Mouse (Mus musculus): ENCODE measurements around the gene Cdca4. TPM values are rescaled to one million over a fixed set of nuclear protein-coding genes. Genes with fewer than 3 reads are reported as not detected.
A peak's percentile ranks its signal among the peaks of the same experiment; 100 is the strongest.
"Not testable (repeated sequence)": the region's sequence is repeated elsewhere in the genome, so short reads cannot be mapped to it uniquely, and the experiment has no call there.

Gene Cdca4
- total RNA-seq, 4 experiments from 2014 or later, result 5.6 to 6.5 (median 6.2) TPM

- no peak for DNase-seq (ENCODE audit: low spot score)
Measured at GRCm38 (mm10) chr12:112857021-112857925, 28.1 kb upstream of the Cdca4 start.

- DNase-seq (ENCODE audit: low spot score), result no peak
Measured at GRCm38 (mm10) chr12:112856338-112856737, 27.1 kb upstream of the Cdca4 start.

- no peak for DNase-seq (ENCODE audit: low spot score)
Measured at GRCm38 (mm10) chr12:112854610-112855333, 25.5 kb upstream of the Cdca4 start.

GRCm38 (mm10) chr12:112853050-112853729 lies 24.0 kb upstream of the Cdca4 start:
- no peak for DNase-seq (ENCODE audit: low spot score)

GRCm38 (mm10) chr12:112851116-112851515 lies 21.9 kb upstream of the Cdca4 start:
- no peak for DNase-seq (ENCODE audit: low spot score)

GRCm38 (mm10) chr12:112850344-112850743 lies 21.1 kb upstream of the Cdca4 start:
- DNase-seq (ENCODE audit: low spot score), result no peak

- no peak for DNase-seq (ENCODE audit: low spot score)
Measured at GRCm38 (mm10) chr12:112849235-112850022, 20.2 kb upstream of the Cdca4 start.

- DNase-seq (ENCODE audit: low spot score), result no peak
Measured at GRCm38 (mm10) chr12:112847880-112848279, 18.7 kb upstream of the Cdca4 start.

GRCm38 (mm10) chr12:112843803-112844202 lies 14.6 kb upstream of the Cdca4 start:
- DNase-seq (ENCODE audit: low spot score), result peak; percentile 84

GRCm38 (mm10) chr12:112842128-112842527 lies 12.9 kb upstream of the Cdca4 start:
- not testable (repeated sequence) for DNase-seq (ENCODE audit: low spot score)

- not testable (repeated sequence) for DNase-seq (ENCODE audit: low spot score)
Measured at GRCm38 (mm10) chr12:112841338-112841892, 12.2 kb upstream of the Cdca4 start.

- no peak for DNase-seq (ENCODE audit: low spot score)
Measured at GRCm38 (mm10) chr12:112840209-112841086, 11.2 kb upstream of the Cdca4 start.

GRCm38 (mm10) chr12:112835046-112835445 lies 5.8 kb upstream of the Cdca4 start:
- no peak for DNase-seq (ENCODE audit: low spot score)

- no peak for DNase-seq (ENCODE audit: low spot score)
Measured at GRCm38 (mm10) chr12:112833527-112833926, 4.3 kb upstream of the Cdca4 start.

GRCm38 (mm10) chr12:112832411-112832810 lies 3.2 kb upstream of the Cdca4 start:
- no peak for DNase-seq (ENCODE audit: low spot score)

- no peak for DNase-seq (ENCODE audit: low spot score)
Measured at GRCm38 (mm10) chr12:112830570-112830969, 1.3 kb upstream of the Cdca4 start.

- DNase-seq (ENCODE audit: low spot score), result no peak
Measured at GRCm38 (mm10) chr12:112830141-112830540, 918 bp upstream of the Cdca4 start.

- no peak for DNase-seq (ENCODE audit: low spot score)
Measured at GRCm38 (mm10) chr12:112828501-112829243, 551 bp downstream of the Cdca4 start.

- no peak for DNase-seq (ENCODE audit: low spot score)
Measured at GRCm38 (mm10) chr12:112825901-112826300, 3.3 kb downstream of the Cdca4 start.

Data from heart, adult 8-10 months (tissue).